Mouse (Mus musculus): ENCODE measurements around the gene Sypl2.

GRCm38 (mm10) chr3:108231646-108232045 lies 5.2 kb upstream of the Sypl2 start:
- TF ChIP-seq ZKSCAN1 (IDR thresholded peaks at IDR 0.05; ENCODE audit: low read depth, low read length): no peak
- no peak for TF ChIP-seq CTCF (IDR thresholded peaks at IDR 0.05 in 2 of 3, conservative IDR thresholded peaks at IDR 0.05 in 1 of 3; ENCODE audit: control insufficient read depth in 1 of 3, insufficient read depth in 1 of 3, low read depth in 2 of 3, low read length in 3 of 3, poor library complexity in 1 of 3, severe bottlenecking in 1 of 3)
- TF ChIP-seq POLR2A (IDR thresholded peaks at IDR 0.05; ENCODE audit: control insufficient read depth in 1 of 2, insufficient read depth in 1 of 2, low read depth in 1 of 2, low read length in 2 of 2, poor library complexity in 1 of 2): no peak
- no peak for TF ChIP-seq ZMIZ1 (IDR thresholded peaks at IDR 0.05; ENCODE audit: low read depth, low read length)
- TF ChIP-seq EP300 (IDR thresholded peaks at IDR 0.05; ENCODE audit: low read depth in 1 of 2, low read length in 2 of 2): no peak
- TF ChIP-seq JUND (IDR thresholded peaks at IDR 0.05; ENCODE audit: low read depth, low read length): no peak
- no peak for TF ChIP-seq CHD1 (IDR thresholded peaks at IDR 0.05; ENCODE audit: low read depth, low read length)
- TF ChIP-seq POLR2AphosphoS5 (IDR thresholded peaks at IDR 0.05; ENCODE audit: borderline replicate concordance, low read depth, low read length): no peak
- no peak for TF ChIP-seq ETS1 (IDR thresholded peaks at IDR 0.05; ENCODE audit: low read depth, low read length)
